8 mouse cellular contexts compared by ENCODE assay signal in the genomic region with DNA sequence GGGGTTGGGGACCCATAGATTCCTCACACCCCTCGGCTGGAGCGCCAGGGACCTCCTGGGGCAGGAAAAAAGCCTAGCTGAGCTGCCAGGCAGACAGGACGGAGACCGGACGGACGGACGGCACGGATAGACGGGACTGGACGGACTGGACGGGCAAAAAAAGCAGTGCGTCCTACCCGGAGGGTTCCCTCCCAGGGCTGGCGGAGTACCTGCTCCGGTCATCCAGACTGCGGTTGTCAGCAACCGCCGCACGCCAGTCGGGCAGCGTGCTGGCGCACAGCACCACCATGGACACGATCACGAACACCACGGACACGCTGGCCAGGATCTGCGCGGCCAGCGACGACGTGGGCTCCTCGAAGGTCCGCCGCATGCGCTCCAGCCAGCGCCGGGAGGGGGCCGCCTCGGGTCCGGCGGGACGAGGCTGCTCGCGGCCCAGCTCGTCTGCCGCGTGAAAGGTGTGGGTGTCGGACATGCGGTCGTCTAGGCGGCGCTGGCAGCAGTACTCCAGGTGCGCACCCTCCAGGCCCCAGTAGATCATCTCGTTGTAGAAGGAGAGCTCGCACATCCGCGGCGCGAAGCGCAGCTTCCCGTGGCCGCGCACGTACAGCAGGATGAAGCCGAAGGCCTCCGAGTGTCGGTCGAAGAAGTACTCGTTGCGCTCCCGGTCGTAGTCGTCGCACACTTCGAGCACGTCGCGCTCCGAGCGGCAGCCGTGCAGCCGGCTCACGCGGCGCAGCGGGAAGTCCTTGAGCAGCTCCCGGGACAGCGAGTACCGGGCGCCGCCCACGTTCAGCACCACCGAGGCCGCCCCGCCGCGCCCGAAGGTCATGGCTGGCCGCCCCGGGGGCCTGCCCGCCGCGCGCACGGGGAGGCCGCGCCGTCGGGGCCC. TPM values are rescaled to one million over a fixed set of nuclear protein-coding genes. Genes with fewer than 3 reads are reported as not detected.
DNase-seq lines count a peak whose midpoint lies in the region; ATAC-seq lines count a peak whose summit lies in the region.

No protein-coding gene starts in this region.

- DNase-seq in kidney, adult 11 months: peak; percentile 7
- no peak for DNase-seq in kidney, adult 9 months
- DNase-seq in embryo, embryonic 10.5 days (ENCODE audit: low spot score): peak; percentile 32
- DNase-seq in heart, postnatal 4 days: peak; percentile 15
- DNase-seq in left cerebral cortex, postnatal 36 days (ENCODE audit: low spot score in 2 of 2): peak; percentile 36 to 45
- peak; percentile 38 for DNase-seq in right cerebral cortex, postnatal 4 days

- peak; percentile 24 for ATAC-seq in megakaryocyte progenitor cell, adult 5-6 weeks (replicated peaks; ENCODE audit: poor library complexity)
- no peak for ATAC-seq in monocyte, adult 5-6 weeks (replicated peaks; ENCODE audit: insufficient number of reproducible peaks, low FRiP score, low TSS enrichment, poor library complexity, severe bottlenecking)

- intact Hi-C loops in left cerebral cortex, postnatal 36 days (cut with DNase I): loop anchor here (5.0 kb wide), 3 partner anchors 119 to 354 kb away; no protein-coding TSS in a partner anchor

RNA-seq across cellular contexts. Expression of a gene that starts 0.7 kb away (rescaled TPM):
- not detected for total RNA-seq in heart, postnatal 4 days (2021)
- total RNA-seq in left cerebral cortex, postnatal 36 days (2021): 10 to 100 TPM in 1 of 2 experiments, 1 to 10 TPM in 1; 8.9 to 10.3 TPM
- 0.02 TPM in 1 of 2 replicates, not detected in the other for total RNA-seq in megakaryocyte progenitor cell, adult 5-6 weeks (2015)
- total RNA-seq in megakaryocyte progenitor cell, adult 5-6 weeks (2017): not detected in 2 replicates
- total RNA-seq in monocyte, adult 5-6 weeks (2017): not detected in 3 replicates
